Mouse (Mus musculus): ENCODE results near the gene Gm21748.
"Not testable (repeated sequence)": the region's sequence is repeated elsewhere in the genome, so short reads cannot be mapped to it uniquely, and the experiment has no call there.

Gm21748 gene

DNA sequence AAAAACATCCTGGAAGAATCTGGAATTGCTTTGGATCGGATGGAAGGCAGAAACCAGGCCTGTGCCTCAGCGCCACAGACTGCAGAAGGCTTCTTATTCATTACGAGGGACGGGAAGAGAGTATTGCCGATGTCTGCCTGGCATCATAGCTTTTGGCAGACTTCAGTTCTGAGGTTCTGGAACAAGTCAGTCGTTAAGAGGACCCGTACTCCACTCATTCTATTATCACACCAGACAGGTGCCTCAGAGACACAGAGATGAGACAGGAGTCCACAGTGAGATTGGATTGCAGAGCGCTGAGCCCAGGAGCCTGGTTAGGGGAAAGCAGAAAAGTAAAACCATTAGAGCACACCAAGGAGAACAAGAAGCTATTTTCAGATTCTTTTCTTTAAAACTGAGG lies at the start of gene Gm21748:
Gm21748 (minus strand) TSS at position 101 of the 400 bp plus-strand sequence.
- not testable (repeated sequence) for DNase-seq

Data from spleen, adult 18-20 months (tissue).